Mouse (Mus musculus): ENCODE measurements around the gene Otud7a. TPM values are rescaled to one million over a fixed set of nuclear protein-coding genes. Genes with fewer than 3 reads are reported as not detected.

The Otud7a gene
- polyA plus RNA-seq (2014; fragmentation: Nextera tagmentation; extraction: Ambion mirVana), result 0.13 and 0.37 TPM in 2 replicates

DNA sequence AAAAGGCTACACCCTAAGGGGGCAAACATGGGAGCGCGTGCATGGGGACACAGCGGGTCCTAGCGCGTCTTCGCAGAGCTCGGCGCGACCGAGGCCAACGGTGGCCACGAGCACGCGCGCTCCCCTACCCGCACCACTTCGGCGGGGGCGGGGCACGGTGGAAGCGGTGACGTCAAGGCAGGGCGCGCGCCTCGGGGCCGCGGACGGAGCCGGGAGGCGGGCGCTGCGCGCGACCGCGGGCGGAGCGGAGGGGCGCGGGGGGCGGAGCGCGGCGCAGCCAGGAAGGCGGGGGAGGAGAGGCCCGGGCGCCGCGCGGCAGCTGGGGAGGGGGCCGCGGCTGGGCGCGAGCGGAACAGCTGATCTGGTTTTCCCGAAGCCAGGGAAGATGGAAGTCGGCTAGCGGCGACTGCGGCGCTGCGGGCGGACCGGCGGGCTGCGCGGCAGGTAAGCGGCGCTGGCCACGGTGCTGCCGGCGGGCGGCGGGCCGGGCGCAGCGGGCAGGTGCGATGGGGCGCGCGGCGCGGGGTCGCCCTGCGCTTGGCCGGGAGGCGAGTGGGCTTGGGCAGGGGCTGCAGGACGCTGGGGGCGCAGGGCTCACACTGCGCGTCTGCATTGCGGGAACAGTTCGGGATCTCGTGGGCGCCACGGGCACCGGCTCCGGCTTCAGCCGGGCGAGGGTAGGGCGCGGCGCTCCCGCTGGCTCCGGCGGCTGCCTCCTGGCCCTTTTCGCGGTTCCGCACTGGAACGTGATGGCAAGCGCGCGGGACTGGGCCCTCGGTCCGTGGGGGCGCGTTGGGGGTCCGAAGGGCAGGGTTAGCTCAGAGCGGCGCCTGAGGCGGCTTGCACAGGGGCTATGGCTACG lies at the start of gene Otud7a:
Gene Otud7a (plus strand): TSS at position 268 of the 862 bp plus-strand sequence.
- Histone ChIP-seq H3K27me3 (ENCODE audit: insufficient read depth, low read length) (peaks cover 16% of the 10 kb centered on the region), H3K4me3 (ENCODE audit: low read depth, low read length) (peak within 1 kb of the TSS; percentile 49), H3K9ac (peak within 1 kb of the TSS; percentile 16; the same call in 1 of the 2 replicates), H3K36me3 (ENCODE audit: insufficient read depth) (no peaks in the 10 kb centered on the region), H3K27ac (ENCODE audit: low read depth) (no peak within 1 kb of the TSS), H3K4me1 (ENCODE audit: insufficient read depth) (no peaks in the 10 kb centered on the region), H3K9me3 (ENCODE audit: low read depth, low read length) (no peaks in the 10 kb centered on the region), H3K4me2 (peak within 1 kb of the TSS; percentile 85)
- DNase-seq, result peak; percentile 75
- under 1% methylated on average over 110 of the region's 123 CpGs for WGBS
- no peak for TF ChIP-seq CTCF (IDR thresholded peaks at IDR 0.05; ENCODE audit: low read depth)
- ATAC-seq (ENCODE audit: insufficient read depth), result peak; percentile 89

DNA sequence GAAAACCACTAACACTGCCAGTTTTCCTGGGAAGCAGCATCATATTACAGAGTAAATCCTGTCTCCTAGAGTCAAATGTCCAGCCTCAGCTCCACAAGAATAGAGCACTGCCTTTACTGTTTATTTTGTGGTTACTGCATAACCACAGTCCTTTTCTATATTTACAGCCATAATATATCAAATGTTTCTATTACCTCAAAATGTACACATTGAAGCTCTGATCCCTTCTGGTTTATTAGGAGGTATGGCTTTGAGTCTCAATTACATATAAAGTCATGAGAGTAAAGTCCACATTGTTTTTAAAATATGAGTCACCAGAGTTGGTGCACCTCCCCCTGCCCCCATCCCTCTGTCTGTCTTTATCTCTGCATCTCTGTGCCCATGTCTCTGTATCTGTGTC lies 38.6 kb upstream of the Otud7a start:
- Histone ChIP-seq H3K4me2 (no peak overlapping the region), H3K27me3 (ENCODE audit: insufficient read depth, low read length) (no peaks in the 10 kb centered on the region), H3K36me3 (ENCODE audit: insufficient read depth) (no peaks in the 10 kb centered on the region), H3K9ac (no peak overlapping the region), H3K9me3 (ENCODE audit: low read depth, low read length) (no peaks in the 10 kb centered on the region), H3K4me1 (ENCODE audit: insufficient read depth) (no peaks in the 10 kb centered on the region), H3K27ac (ENCODE audit: low read depth) (no peak overlapping the region), H3K4me3 (ENCODE audit: low read depth, low read length) (no peak overlapping the region)
- DNase-seq, result peak; percentile 14
- no peak for TF ChIP-seq CTCF (IDR thresholded peaks at IDR 0.05; ENCODE audit: low read depth)
- peak; percentile 28; the same call in 1 of the 2 replicates for ATAC-seq (ENCODE audit: insufficient read depth)

DNA sequence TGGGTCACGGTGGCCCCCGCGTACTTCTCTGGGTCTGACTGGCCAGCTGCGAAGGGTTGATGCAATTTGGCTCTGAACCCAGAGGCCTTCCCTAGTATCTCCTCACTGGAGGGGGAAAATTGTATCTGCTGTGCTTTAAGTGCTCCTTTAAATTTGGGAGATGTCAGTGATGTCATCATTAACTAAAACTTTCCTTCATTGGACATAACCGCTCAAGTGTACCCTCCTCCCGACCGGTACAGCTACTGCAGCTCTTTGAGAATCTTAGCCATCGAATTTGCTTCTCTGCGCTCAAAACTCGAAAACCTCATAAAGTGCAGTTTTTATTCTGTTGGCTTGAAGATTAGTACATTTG lies 772 bp downstream of the Otud7a start:
- DNase-seq (no peak), ATAC-seq (ENCODE audit: insufficient read depth) (no peak)
- Histone ChIP-seq H3K4me1 (ENCODE audit: insufficient read depth) (no peaks in the 10 kb centered on the region), H3K27me3 (ENCODE audit: insufficient read depth, low read length) (peaks cover 16% of the 10 kb centered on the region), H3K9me3 (ENCODE audit: low read depth, low read length) (no peaks in the 10 kb centered on the region), H3K4me3 (ENCODE audit: low read depth, low read length) (peak overlapping the region; percentile 49), H3K27ac (ENCODE audit: low read depth) (no peak overlapping the region), H3K36me3 (ENCODE audit: insufficient read depth) (no peaks in the 10 kb centered on the region), H3K9ac (no peak overlapping the region), H3K4me2 (peak overlapping the region; percentile 85)
- no peak for TF ChIP-seq CTCF (IDR thresholded peaks at IDR 0.05; ENCODE audit: low read depth)
- WGBS, result 21% methylated on average over 10 of the region's 10 CpGs

DNA sequence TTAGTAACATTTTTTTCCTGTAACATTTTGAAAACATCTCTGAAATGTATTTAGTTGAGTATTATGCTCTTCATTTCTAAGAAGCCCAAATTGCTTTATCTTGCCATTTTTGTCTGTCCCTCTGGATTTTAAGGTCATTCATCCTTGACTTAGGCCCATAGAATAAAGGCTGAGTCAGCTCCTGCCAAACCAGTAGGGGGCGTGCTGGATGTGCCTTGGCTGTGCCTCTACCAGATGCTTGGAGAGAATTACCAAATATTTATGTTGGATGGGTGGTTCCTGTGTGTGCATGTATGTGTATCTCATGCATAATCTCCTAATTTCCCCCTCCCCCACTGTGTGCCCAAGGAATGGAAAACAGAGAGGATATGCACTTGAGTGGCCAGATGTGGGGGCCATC lies 2.4 kb downstream of the Otud7a start:
- H3K4me2 ChIP-seq, result no peak overlapping the region
- no peak overlapping the region for H3K27ac ChIP-seq (ENCODE audit: low read depth)
- no peak for DNase-seq
- no peak for TF ChIP-seq CTCF (IDR thresholded peaks at IDR 0.05; ENCODE audit: low read depth)
- H3K4me3 ChIP-seq (ENCODE audit: low read depth, low read length), result no peak overlapping the region
- H3K9ac ChIP-seq, result no peak overlapping the region
- H3K4me1 ChIP-seq (ENCODE audit: insufficient read depth), result no peaks in the 10 kb centered on the region
- H3K9me3 ChIP-seq (ENCODE audit: low read depth, low read length), result no peaks in the 10 kb centered on the region
- WGBS, result 33% methylated on average over 1 of the region's 1 CpGs
- ATAC-seq (ENCODE audit: insufficient read depth), result no peak
- peaks cover 16% of the 10 kb centered on the region for H3K27me3 ChIP-seq (ENCODE audit: insufficient read depth, low read length)
- H3K36me3 ChIP-seq (ENCODE audit: insufficient read depth), result no peaks in the 10 kb centered on the region

DNA sequence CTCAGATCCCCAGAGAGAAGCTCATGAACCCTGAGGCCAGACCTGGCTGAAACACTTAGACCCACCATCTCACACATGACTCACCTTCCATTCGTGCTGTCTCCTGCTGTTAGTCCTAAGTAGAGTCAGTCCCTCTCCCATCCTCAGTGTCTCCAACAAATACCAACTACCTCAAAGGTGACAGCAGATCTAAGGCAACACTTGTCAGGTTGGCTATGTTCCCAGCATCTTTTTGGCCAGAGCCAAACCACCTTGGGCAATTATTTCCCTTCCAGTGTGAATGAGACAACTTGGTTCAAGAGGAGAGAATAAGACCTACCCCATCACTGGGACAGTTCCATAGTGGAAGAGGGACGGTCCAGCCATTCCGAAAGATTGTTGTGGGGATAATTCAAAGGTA lies 10.7 kb downstream of the Otud7a start:
- no peaks in the 10 kb centered on the region for H3K36me3 ChIP-seq (ENCODE audit: insufficient read depth)
- DNase-seq, result no peak
- no peak overlapping the region for H3K27ac ChIP-seq (ENCODE audit: low read depth)
- H3K9me3 ChIP-seq (ENCODE audit: low read depth, low read length), result no peaks in the 10 kb centered on the region
- TF ChIP-seq CTCF (IDR thresholded peaks at IDR 0.05; ENCODE audit: low read depth), result no peak
- 74% methylated on average over 3 of the region's 3 CpGs for WGBS
- no peak overlapping the region for H3K4me3 ChIP-seq (ENCODE audit: low read depth, low read length)
- no peaks in the 10 kb centered on the region for H3K4me1 ChIP-seq (ENCODE audit: insufficient read depth)
- no peak for ATAC-seq (ENCODE audit: insufficient read depth)
- H3K4me2 ChIP-seq, result no peak overlapping the region
- H3K9ac ChIP-seq, result no peak overlapping the region
- no peaks in the 10 kb centered on the region for H3K27me3 ChIP-seq (ENCODE audit: insufficient read depth, low read length)

DNA sequence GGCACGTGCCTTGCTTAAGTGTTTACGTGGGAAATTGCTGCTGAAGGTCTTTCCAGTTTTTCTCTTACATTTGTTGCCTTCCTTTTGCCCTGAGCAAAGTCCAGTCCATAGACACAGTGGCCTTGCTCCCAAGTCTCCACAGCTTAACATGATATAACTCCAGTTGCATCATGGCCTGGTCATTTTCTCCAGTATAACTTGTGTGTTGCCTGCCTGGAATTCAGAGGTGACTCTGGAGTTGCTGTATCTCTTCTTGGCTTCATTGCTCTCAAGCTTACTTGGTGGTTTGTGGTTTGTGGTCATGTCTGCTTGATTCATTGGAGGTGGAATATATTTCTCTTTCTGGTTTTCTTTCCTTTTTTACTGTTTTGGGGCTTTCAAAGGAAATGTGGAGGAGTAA lies 17.7 kb downstream of the Otud7a start:
- no peak overlapping the region for H3K4me2 ChIP-seq
- H3K36me3 ChIP-seq (ENCODE audit: insufficient read depth), result no peaks in the 10 kb centered on the region
- ATAC-seq (ENCODE audit: insufficient read depth) (no peak), DNase-seq (no peak)
- no peaks in the 10 kb centered on the region for H3K9me3 ChIP-seq (ENCODE audit: low read depth, low read length)
- H3K27ac ChIP-seq (ENCODE audit: low read depth), result no peak overlapping the region
- H3K4me1 ChIP-seq (ENCODE audit: insufficient read depth), result no peaks in the 10 kb centered on the region
- H3K27me3 ChIP-seq (ENCODE audit: insufficient read depth, low read length), result no peaks in the 10 kb centered on the region
- TF ChIP-seq CTCF (IDR thresholded peaks at IDR 0.05; ENCODE audit: low read depth), result no peak
- no peak overlapping the region for H3K4me3 ChIP-seq (ENCODE audit: low read depth, low read length)
- no peak overlapping the region for H3K9ac ChIP-seq
- WGBS, result 63% methylated on average over 2 of the region's 2 CpGs

DNA sequence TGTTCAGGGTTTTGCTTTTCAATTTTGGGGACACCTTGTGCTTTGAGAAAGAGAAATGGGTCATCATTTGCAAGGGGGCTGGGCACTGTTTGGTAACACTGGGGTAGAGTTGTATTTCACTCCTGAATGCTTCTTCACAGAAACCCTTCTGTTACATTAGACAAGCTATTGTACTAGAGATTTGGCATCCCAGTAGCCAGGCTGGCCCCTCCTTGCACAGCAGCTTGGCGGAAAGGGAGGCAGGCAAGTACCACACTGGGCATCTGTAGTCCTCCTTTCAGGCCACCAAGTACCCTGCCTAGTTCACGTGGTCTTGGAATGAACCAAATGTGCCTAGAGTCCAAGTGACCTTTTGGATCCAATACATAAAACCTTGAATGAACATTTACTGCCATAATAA lies 18.1 kb downstream of the Otud7a start:
- no peaks in the 10 kb centered on the region for H3K4me1 ChIP-seq (ENCODE audit: insufficient read depth)
- no peak overlapping the region for H3K4me2 ChIP-seq
- no peak for TF ChIP-seq CTCF (IDR thresholded peaks at IDR 0.05; ENCODE audit: low read depth)
- no peak overlapping the region for H3K4me3 ChIP-seq (ENCODE audit: low read depth, low read length)
- no peak overlapping the region for H3K9ac ChIP-seq
- H3K27ac ChIP-seq (ENCODE audit: low read depth), result no peak overlapping the region
- no peaks in the 10 kb centered on the region for H3K27me3 ChIP-seq (ENCODE audit: insufficient read depth, low read length)
- WGBS, result 88% methylated on average over 2 of the region's 2 CpGs
- ATAC-seq (ENCODE audit: insufficient read depth) (no peak), DNase-seq (no peak)
- no peaks in the 10 kb centered on the region for H3K36me3 ChIP-seq (ENCODE audit: insufficient read depth)
- H3K9me3 ChIP-seq (ENCODE audit: low read depth, low read length), result no peaks in the 10 kb centered on the region
